Mouse (Mus musculus) regulatory T cell (primary cell): ENCODE results near the gene Spryd4.
"Not testable (repeated sequence)": the region's sequence is repeated elsewhere in the genome, so short reads cannot be mapped to it uniquely, and the experiment has no call there.

Experiments used
- in situ Hi-C: fragments of 300-600 bp; cut with MboI, MseI; formaldehyde crosslinking; loops from one replicate; pipeline ENCODE4 v1.15.1; 2025; ENCODE audit warnings: high pct_unique_total_duplicates

Gene Spryd4

DNA sequence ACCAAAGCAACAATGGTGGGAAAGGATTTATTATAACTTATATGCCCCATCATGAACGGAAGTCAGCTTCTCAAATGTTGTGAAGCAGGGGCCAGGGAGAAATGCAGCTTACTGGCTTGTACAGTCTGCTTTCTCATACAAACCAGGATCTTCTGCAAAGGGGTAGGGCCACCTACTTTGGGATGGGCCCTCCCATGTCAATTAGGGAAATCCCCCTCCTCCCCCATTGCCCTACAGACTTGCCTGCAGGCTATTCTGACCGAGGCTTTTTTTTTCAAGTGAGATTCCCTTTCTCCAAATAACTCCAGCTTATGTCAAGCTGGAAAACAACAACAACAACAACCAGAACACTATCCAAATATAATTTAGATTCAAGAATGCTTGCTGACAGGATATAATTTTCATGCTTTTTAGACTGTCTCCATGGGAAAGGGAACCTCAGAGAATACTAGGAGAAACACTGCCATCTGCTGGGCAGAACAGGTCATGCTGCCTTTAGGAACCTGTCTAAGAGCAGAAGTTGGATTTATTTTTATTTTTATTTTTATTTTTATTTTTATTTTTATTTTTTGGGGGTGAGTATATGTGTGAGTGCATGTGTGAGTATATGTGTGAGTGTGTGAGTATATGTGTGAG lies 23.2 kb downstream of the Spryd4 start:
- in situ Hi-C loops, result loop anchor here (5.0 kb wide), 1 partner anchor 46 kb away; no protein-coding TSS in a partner anchor

DNA sequence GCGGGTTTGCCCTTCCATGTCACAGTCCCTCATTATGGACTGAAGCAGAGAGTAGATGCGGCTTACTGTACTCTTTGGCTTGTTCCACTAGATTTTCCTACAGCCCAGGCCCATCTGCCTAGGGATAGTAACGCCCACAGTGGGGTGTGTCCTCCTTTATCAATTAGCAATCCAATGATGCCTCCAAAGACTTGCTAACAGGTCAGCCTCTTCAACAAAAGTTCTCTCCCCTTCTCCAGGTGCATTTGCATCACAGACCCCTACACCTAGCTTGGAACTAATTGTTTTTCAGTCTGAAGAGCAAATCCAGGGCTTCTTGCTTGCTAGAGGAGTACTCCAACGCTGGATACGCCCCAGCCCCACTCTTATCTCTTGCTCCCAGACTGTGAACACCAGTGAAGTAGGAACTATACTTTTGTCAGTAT lies 24.4 kb downstream of the Spryd4 start:
- in situ Hi-C loops, result loop anchor here (5.0 kb wide), 1 partner anchor 45 kb away; no protein-coding TSS in a partner anchor

DNA sequence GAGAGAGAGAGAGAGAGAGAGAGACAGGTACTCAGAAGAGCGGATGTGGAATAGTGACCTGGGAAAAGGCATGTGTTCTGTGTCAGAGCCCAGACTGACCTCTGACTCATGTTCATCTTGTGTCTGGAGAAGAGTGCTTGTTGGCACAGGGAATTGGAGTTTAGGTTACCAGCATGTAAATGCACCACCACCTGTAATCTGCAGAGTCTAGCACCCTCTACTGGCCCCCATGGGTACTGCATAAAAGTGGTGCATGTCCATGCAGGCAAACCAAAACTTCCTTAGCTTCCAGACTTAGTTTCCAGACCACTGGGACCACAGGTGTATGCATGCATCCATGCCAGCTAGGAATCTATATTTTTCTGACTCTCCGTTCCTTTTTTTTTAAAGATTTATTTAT lies 25.6 kb downstream of the Spryd4 start:
- in situ Hi-C loops, result loop anchor here (5.0 kb wide), 1 partner anchor 44 kb away; no protein-coding TSS in a partner anchor

DNA sequence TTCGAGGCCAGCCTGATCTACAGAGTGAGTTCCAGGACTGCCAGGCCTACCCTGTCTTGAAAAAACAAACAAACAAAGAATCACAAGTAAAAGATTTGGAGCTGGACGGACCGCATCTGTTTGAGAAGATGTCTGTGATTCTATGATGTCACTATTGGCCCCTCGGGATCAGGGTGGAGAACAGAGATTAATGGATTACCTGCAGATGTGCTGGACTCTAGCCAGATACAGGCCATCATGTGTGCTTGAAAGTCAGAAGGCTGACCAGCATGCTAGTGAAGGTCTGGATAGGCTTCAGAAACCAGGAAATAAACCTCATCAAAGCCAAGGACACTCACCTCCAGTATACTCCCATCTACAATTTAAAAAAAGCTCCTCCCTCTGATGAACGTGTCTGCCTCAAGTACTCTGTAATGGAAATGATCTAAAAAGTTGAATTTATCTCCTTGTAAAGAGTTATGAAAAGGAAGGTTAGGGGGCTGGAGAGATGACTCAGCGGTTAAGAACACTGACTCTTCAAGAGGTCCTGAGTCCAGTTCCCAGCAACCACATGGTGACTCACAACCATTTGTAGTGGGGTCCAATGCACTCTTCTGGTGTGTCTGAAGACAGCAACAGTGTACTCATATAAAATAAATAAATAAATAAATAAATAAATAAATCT lies 26.2 kb downstream of the Spryd4 start:
- in situ Hi-C loops, result loop anchor here (5.0 kb wide), 1 partner anchor 43 kb away; no protein-coding TSS in a partner anchor

DNA sequence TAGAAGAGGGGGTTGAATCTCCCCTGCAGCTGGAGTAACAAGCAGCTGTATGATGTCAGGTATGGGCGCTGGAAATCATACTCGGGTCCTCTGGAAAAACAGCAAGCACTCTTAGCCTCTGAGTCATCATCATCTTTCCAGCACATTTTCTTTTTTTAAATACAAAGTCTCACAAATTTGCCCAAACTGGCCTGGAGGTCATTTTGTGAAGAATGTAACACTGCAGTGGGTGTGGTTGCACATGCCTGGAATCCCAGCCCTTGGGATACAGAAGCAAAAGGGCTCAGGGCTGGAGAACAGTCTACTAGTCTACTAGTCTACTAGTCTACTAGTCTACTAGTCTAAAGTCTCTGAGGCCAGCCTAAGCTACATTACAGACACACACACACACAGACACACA lies 27.3 kb downstream of the Spryd4 start:
- in situ Hi-C loops, result no loop called here

DNA sequence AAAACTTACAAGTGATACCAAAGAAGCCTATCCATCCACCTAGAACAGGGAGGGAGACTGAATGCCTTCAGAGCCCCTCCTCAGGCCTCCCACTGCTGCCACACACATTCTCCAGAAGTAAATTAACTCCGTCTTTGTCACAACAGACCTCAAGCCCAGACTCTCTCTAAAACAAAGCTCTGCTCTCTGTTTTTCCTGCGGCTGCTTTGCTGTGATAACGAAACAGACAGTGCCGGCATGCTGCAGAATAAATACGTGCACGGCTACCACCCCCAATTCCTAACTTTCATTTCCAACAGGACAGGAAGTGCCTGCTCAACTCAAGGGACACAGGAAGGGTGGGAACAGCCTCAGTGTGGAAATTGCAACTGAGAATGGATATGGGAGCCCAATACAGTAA lies 31.6 kb downstream of the Spryd4 start, which contains the start of gene Rbms2:
Gene Rbms2 (minus strand): TSS at position 309 of the 400 bp plus-strand sequence.
- in situ Hi-C loops, result no loop called here

DNA sequence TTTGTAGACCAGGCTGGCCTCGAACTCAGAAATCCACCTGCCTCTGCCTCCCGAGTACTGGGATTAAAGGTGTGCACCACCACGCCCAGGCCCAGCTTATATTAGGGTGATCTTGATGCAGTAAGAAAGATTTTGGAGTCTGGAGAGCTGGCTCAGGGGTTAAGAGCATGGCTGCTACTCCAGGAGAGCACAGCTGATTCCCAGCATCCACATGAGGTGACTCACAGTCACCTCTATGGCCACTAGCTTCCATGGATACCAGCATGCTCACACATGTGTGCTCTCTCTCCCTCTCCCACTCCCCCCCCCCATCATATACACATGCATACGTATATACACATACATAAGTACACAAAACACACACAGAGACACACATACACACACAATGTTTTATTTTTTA lies 34.3 kb downstream of the Spryd4 start:
- in situ Hi-C loops, result no loop called here

DNA sequence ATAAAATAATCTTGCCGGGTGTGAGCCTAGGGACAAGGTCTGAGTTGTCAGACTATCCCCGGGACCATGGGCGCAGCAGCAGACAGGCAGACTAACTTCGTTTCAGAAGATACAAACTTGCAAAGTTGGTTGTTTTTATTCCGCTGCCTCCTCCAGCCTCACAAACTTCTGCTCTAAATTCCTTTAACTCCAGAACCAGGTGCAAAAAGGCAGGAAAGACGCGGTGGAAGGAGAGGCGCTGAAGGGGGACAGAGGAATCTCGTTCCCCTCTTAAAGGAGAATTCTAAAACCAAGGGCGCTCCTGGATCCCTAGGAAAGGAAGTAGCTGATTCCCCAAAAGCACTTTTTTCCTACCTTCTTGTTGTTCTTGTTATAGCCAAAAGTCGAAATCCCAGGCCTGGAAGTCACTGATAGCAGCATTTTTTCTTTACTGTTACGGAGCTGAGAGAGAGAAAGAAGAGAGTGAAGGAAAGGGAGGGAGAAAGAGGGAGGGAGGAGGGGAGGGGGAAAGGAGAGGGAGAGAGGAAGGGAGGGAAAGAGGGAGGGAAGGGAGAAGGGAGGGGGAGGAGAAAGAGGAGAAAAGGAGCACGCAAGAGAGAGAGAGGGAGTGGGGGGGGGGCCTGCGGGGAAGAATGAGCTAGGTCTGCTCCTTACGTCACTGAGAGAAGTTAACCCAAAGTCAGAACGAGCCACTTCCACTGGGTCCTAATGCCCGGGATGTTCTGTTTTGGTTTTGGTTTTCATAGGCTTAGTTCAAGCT lies 35.4 kb downstream of the Spryd4 start:
- in situ Hi-C loops, result no loop called here

DNA sequence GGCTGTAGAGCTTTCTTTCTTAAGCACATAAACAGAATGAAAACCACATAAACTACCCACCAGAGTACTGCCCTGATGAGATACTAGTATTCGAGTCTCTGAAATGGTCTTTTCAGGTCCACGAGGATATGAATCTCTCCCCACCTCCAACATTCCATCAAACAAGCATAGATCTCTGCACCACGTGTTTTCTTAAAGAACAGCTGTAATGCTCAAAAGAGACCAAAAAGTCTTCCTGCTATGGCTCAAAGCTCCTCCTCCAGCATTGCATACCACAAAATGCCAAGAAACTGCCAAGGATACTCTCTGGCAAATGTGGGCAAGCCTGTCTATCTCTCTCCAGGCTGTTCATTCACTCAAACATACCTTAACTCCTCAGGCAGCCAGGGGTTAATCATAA lies 36.3 kb downstream of the Spryd4 start:
- in situ Hi-C loops, result no loop called here

DNA sequence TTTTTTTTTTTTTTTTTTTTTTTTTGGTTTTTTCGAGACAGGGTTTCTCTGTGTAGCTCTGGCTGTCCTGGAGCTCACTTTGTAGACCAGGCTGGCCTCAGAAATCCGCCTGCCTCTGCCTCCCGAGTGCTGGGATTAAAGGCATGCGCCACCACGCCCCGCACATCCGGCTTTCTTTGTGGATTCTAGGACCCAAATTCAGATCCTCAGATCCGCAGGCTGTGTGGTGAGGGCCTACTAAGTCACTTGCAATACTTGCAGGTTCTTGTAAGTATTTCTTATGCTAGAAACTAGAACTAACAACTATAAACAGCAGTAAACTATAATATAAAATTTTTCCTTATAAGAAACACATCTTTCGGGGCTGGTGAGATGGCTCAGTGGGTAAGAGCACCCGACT lies 40.3 kb downstream of the Spryd4 start:
- in situ Hi-C loops, result not testable (repeated sequence)

DNA sequence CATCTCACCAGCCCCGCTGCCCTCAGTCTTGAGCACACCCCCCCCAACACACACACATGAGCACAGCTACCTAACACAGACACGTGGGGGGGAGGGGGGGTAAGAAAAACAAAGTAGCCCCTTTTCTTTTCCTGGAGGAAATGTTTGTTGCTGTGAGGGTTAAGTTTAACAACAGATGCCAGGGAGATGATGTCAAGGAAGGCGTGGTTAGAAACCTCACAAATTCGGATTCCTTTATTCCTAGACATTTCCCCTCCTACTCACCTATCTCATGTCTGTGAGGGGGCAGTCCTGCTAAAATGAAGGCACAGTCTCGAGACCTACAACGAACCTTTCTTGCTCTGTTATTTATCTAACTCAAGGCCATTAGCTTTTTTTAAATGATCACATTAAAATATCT lies 44.5 kb downstream of the Spryd4 start:
- in situ Hi-C loops, result no loop called here

DNA sequence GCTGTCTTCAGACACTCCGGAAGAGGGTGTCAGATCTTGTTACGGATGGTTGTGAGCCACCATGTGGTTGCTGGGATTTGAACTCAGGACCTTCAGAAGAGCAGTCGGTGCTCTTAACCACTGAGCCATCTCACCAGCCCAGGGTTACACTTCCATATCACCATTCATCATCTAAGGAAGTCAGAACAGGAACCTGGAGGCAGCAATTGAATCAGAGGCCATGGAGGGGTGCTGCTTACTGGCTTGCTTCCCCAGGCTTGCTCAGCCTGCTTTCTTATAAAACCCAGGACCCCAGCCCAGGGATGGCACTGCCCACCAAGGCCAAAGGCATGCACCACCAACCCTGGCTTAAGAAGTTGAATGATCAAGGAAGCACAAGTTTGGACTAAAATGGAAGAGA lies 45.9 kb downstream of the Spryd4 start:
- in situ Hi-C loops, result not testable (repeated sequence)
